Mouse (Mus musculus) liver, adult 10 weeks (tissue): ENCODE results near the gene P4hb. TPM values are rescaled to one million over a fixed set of nuclear protein-coding genes. Genes with fewer than 3 reads are reported as not detected.

Experiments used
- polyA plus RNA-seq: library from polyadenylated mRNA; stranded (reverse); fragments of 350-450 nt; fragmentation: Illumina TruSeq; extraction: RNeasy Lipid Tissue Mini Kit (QIAGEN cat#74804); gene quantifications from one replicate; pipeline ENCODE4 v1.2.3, GENCODE M21; 2014; ENCODE audit warnings: low read depth, low replicate concordance

P4hb gene
- polyA plus RNA-seq, result 507 TPM

DNA sequence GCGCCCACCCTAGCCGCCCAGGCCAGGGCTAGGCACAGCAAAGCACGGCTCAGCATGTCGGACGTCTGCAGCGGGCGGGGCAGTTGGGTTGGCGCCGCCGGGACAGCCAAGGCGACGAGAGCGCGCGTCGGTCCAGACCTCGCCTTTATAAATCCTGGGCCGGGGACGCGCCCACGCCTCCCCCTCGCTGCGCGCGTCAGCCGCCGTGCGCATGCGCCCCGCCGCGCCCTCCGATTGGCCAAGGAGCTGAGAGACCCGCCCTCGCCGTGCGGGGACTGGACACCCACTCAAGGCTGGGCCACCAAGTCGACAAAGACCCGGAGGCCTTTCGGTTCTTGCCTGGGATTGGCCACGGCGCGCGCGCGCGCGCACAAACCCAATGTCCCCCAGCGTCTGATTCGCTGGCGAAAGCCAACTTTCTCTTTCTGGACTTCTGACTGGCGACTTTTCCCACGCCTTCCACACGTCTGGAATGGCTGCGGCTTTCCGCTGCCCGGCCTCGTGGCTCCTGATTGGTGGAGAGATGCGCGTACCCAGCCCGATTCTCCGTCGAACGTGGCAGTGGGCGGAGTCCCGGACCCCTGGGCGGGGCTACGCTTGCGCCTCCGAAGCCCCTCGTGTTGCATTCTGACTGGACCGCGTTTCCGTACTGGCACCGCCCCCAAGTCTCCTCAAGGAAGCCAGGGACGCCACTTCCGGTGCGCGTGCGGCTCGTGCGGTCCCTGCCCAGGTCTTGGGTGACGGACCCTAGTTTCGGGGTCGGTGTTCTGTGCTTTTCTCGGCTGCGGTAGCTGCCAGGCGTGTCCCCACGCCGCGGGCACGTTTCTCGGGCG is at the start of gene P4hb:
P4hb (minus strand) TSS at position 502 of the 833 bp plus-strand sequence.

DNA sequence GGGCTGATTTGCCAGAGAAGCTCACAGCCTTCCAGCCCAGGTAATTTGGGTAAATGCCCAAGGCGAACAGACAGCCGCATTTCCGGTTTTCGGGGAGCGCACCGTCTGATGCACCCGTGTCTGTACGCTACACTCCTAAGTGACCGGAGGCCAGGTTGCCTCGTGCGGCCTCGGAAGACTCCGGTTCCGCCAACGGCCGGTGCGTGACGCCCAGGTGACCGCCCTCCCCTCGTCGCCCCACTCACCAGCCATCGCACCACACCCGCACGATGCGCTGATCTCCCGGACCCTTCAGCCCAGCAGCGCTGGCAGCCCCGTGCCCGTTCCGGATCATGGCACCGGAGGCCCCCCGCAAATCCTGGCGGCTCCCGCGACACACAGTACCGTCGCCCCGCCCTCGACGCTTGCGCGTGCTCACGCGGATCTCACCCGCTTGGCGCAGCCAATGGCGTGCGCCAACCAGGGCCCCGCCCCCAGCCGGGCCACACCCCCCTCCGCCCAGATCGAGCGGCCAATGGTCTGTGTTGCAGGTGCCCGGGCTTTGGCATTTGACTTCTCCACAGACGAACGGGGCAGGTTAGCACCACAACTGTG is 44.6 kb upstream of the P4hb start, which contains the start of gene Pcyt2:
Pcyt2 (minus strand) TSS at position 418 of the 594 bp plus-strand sequence.

DNA sequence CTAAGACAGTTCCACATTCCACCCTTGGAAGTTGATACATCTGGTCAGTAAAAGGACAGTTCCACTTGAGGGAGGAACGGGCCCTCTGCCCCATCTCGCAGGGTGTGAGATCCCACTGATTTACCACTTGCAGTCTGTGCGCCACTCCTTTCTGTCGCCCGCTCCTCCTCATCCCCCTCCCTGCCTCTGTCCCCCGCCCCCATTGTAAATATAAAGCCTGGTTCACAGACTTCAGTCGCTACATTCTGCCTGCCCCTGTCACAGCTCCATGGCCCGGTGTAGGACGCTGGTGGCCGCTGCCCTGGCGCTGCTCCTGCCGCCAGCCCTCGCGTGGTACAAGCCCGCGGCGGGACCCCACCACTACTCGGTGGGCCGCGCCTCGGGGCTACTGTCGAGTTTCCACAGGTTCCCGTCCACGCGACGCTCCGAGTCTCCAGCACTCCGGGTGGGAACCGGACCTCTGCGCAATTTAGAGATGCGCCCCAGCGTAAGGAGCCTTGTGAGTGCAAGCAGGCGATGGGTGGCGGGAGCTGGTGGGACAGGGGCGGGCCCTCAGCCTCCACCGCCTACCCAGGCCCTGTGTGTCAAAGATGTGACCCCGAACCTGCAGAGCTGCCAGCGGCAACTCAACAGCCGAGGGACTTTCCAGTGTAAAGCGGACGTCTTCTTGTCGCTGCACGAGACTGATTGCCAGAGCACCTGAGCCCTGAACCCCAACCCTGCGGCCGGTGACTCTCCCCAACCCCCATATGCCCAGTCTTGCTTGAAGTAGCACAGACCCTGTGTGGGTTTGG is 35.4 kb upstream of the P4hb start, which contains the start of gene Npb:
Npb (plus strand) TSS at position 237 of the 794 bp plus-strand sequence.

DNA sequence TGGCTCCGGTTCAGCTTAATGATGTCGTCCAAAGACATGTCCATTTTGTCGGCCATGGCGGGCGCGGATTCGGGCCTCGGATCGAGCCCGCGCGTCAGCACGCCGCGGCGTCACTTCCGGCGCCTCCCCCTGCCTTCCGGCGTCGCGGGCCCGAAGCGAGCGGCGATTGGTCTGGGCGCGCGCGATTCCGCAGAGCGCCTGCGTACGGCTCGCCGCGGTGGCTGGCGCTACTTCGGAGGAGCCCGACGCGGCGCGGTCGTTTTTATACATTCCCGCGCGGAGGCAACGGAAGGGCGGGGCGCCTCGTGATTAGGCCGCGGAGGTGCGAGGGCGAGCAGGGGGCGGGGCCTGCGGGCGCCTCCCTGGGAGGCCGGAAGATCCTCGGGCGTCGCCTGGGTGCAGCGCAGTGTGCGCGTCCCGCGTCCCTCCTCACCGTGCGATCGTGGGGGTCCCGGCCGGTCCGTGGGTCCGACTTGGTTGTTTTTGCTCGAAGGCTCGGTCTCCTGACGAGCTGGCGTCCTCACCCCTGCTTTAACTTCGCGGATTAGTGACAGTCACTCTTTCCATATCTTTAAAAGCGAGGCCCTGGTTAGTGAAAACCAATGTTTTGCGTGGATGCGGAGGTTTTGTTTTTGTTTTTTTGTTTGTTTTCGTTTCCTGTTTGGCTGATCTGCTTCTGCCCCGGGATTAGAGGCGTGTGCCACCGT is 25.4 kb upstream of the P4hb start, which contains the start of the genes Alyref and Anapc11:
Alyref (minus strand) TSS at position 83 of the 707 bp plus-strand sequence.
Anapc11 (plus strand) TSS at position 139 of the 707 bp plus-strand sequence.

DNA sequence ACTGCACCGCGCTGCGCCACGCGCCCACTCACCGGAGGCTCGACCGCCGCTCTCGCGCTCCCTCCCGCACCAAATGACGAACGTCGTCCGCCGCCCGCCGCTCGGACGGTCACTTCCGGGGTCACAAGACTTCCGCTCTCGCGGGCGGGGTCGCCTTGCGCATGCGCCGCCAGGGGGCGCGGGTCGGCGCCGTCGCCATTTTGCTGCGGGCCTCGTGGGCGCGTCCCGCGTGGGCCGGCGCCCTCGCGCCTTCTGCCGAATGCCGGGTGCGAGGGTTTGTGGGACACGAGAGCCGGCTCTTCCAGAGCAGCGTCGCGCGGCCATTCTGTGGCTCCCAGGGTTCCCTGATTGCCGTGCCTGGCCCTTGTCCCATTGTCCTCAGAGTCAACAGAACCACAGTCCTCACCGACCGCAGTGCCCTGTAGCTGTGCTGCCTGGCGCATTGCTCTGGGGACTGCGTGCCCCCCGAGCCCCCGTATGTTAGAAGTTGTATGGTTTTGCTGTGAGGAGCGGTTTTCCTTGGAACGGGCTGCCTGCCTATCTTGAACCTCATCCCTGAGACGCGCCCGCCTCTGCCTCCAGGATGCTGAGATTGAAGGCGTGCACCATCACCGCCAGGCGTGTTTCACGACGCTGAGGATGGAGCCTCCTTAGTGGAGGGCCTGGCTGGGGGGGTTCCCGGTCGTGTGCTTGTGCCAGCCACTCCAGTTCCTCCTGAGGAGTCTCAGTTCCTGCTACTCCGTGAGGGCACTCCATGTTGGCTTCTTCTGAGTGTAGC is 8.6 kb upstream of the P4hb start, which contains the start of gene Arhgdia:
Arhgdia (minus strand) TSS at position 135 of the 778 bp plus-strand sequence.

DNA sequence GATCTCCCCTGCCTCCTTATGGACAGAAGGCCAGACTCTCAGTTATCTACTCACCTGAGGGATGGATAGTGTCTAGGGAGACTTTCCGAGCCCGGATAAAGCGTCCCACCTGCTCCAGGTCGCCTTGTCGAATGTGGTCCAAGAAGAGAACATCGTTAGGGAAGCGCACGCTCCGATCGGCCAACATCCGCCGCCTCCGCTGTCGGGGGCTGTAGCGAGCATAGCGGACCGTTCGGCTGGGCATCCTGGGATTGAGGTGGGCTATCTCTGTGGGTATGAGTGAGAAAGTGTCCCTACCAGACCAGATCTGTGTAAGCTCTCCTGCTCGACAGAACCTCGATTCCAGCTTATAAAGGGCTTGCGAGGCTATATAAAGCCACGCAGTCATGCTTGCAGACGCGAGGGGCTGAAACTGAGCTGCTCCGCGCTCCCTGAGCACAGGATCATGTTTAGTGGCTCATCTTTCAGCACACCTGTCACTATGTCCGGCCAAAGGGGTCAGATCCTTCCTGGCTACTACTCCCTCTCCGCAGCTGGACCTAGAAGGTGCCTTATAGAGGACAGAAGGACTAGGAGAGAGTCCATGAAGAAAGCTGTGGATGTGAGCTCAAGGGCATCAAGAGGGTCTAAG is 22.1 kb downstream of the P4hb start, which contains the start of gene Ppp1r27:
Ppp1r27 (minus strand) TSS at position 323 of the 631 bp plus-strand sequence.

DNA sequence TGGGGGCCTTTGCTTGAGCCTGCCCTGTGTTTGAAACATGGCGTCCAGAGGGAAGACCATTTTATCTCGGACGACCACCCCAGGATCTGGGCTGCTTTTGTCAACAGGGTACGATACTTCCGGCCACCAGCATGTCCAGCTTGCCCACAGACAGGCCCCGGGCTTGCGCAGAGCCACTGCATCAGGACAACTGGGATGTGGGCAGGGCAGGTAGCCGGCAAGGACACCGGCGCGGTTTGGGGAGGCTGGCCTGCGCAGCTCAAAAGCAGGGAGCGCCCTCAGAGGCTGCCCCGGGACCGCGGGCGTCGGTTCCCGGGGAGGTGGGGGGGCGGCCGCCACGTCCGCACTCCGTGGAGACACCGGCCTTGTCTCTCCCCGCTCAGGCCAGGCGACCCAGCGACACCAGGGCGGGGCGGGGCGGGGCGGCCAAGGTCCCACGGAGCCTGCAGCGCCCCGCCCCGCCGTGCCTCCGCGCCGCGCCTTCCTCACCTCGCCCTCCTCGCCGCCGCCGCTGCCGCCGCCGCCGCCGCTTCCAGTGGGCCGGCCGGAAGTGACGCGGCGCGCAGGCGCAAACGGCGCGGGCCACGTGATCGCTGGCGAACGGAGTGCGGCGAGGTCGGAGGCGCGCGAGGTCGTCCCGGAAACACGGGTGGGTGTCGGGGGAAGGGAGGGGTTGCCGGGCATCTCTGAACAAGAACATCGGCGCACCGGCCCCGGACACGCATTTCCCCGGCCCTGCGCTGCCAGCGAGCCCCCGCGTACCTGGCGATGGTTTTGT is 23.7 kb downstream of the P4hb start, which contains the start of gene Mcrip1:
Mcrip1 (minus strand) TSS at position 560 of the 778 bp plus-strand sequence.

DNA sequence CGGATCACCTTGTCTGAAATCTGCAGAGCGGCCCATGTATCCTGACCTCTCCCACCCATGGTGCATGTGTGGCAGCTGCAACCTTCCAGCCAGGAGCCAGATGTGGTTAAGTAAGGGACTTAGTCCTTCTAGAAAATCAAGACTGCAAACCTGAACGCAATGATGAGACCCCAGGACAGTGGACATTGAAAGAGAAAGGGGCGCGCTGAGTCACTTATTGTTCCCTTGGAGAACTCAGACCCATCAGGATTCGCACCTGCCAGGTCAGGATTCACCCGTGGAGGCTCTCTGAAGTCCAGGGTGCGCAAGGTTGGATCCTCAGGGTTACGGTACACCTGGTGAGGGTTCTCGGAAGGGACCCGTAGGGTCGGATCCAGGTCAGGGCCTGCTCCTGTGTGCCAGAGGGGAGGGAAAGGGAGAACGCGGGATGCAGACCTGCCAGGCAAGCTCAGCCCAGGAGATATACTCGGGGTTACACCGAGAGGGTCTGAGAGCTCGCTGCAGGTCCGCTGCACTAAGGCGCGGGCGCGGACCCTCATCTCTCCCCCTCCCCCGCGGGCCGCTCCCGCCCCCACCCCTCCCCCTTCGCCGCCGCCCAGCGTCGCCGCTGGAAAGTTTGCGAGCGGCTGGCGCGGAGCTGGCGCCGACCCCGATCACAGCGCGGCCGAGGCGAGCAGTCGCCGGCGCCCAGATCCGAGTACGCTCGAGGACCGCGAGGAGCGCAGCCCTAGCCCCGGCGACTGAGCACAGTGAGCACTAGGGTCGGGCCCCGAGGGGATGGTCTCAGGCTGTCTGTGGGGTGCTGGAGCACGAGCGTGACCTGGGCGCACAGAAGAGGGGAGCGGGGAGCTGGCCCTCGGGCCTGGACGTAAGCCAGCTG is 42.7 kb downstream of the P4hb start, which contains the start of gene Gcgr:
Gcgr (plus strand) TSS at position 615 of the 880 bp plus-strand sequence.

Other genes with a start within 250 kb of the P4hb start
- gene Actg1, start 224.7 kb downstream of the P4hb start, polyA plus RNA-seq, result 121 TPM
- gene Fscn2, start 211.7 kb downstream of the P4hb start, polyA plus RNA-seq, result not detected
- not detected for gene Faap100, start 194.5 kb downstream of the P4hb start, polyA plus RNA-seq
- gene Nploc4, start 135.5 kb downstream of the P4hb start, polyA plus RNA-seq, result 20.5 TPM
- gene Tspan10, start 130.6 kb downstream of the P4hb start, polyA plus RNA-seq, result not detected
- gene Pde6g, start 119.8 kb downstream of the P4hb start, polyA plus RNA-seq, result not detected
- gene Oxld1, start 115.2 kb downstream of the P4hb start, polyA plus RNA-seq, result 0.56 TPM
- 5.4 TPM for gene Ccdc137, start 115.1 kb downstream of the P4hb start, polyA plus RNA-seq
- gene Arl16, start 105.6 kb downstream of the P4hb start, polyA plus RNA-seq, result 6.2 TPM
- gene Mrpl12, start 88.6 kb downstream of the P4hb start, polyA plus RNA-seq, result 8.1 TPM
- 5.5 TPM for gene Slc25a10, start 81.4 kb downstream of the P4hb start, polyA plus RNA-seq
- gene Gcgr, start 42.6 kb downstream of the P4hb start, polyA plus RNA-seq, result 16.2 TPM
- gene Mcrip1, start 23.5 kb downstream of the P4hb start, polyA plus RNA-seq, result 1.0 TPM
- gene Ppp1r27, start 22.1 kb downstream of the P4hb start, polyA plus RNA-seq, result not detected
- 9.6 TPM for gene Arhgdia, start 8.4 kb upstream of the P4hb start, polyA plus RNA-seq
- gene Alyref, start 25.1 kb upstream of the P4hb start, polyA plus RNA-seq, result 8.3 TPM
- 5.2 TPM for gene Anapc11, start 25.2 kb upstream of the P4hb start, polyA plus RNA-seq
- gene Npb, start 35.2 kb upstream of the P4hb start, polyA plus RNA-seq, result not detected
- 110 TPM for gene Pcyt2, start 44.7 kb upstream of the P4hb start, polyA plus RNA-seq
- 8.9 TPM for gene Sirt7, start 52.0 kb upstream of the P4hb start, polyA plus RNA-seq
- gene Mafg, start 60.3 kb upstream of the P4hb start, polyA plus RNA-seq, result 13.1 TPM
- not detected for gene Pycr1, start 70.5 kb upstream of the P4hb start, polyA plus RNA-seq
- not detected for gene Myadml2, start 74.9 kb upstream of the P4hb start, polyA plus RNA-seq
- gene Notum, start 87.9 kb upstream of the P4hb start, polyA plus RNA-seq, result 1.4 TPM
- gene Aspscr1, start 99.7 kb upstream of the P4hb start, polyA plus RNA-seq, result 5.6 TPM
- gene Cenpx, start 140.5 kb upstream of the P4hb start, polyA plus RNA-seq, result 4.1 TPM
- 0.16 TPM for gene Lrrc45, start 140.7 kb upstream of the P4hb start, polyA plus RNA-seq
- gene Rac3, start 148.2 kb upstream of the P4hb start, polyA plus RNA-seq, result not detected
- 13.1 TPM for gene Dcxr, start 154.0 kb upstream of the P4hb start, polyA plus RNA-seq
- not detected for gene Cbr2, start 158.9 kb upstream of the P4hb start, polyA plus RNA-seq
- not detected for gene Hmga1b, start 189.5 kb upstream of the P4hb start, polyA plus RNA-seq
- gene Rfng, start 211.0 kb upstream of the P4hb start, polyA plus RNA-seq, result 0.87 TPM
- gene Gps1, start 211.0 kb upstream of the P4hb start, polyA plus RNA-seq, result 8.5 TPM
- gene Dus1l, start 223.2 kb upstream of the P4hb start, polyA plus RNA-seq, result 16.2 TPM